Mouse (Mus musculus) kidney, adult 2 months (tissue): ENCODE measurements at regions not wholly inside any gene's neighbourhood (a gene's known extent, or its start where the extent isn't known, plus 50 kb on each side); places are given as distances from the start of the nearest gene placed in this dataset.

Experiments
- CTCF ChIP-seq: fragments of 200-500 bp; conservative IDR thresholded peaks from 2 replicates; pipeline ENCODE4 v1.5.1; 2011; ENCODE audit warnings: low read depth, mild to moderate bottlenecking, control low read depth, low read length, moderate library complexity, mixed read lengths; ENCODE audit not compliant: insufficient read depth, insufficient read length
- POLR2A ChIP-seq: fragments of 200-500 bp; IDR thresholded peaks from one replicate; pipeline ENCODE4 v1.6.1; 2011; ENCODE audit warnings: low read depth, low read length, control low read depth

GRCm38 (mm10) chr2:117048290-117048730 is 72.9 kb upstream of the Spred1 start:
- TF ChIP-seq POLR2A, result no peak
- TF ChIP-seq CTCF, result no peak
